Mouse (Mus musculus) gastrocnemius, postnatal 4 days (tissue): Measurements from ENCODE around the gene Esrp2. TPM values are rescaled to one million over a fixed set of nuclear protein-coding genes. Genes with fewer than 3 reads are reported as not detected.
A peak's percentile ranks its signal among the peaks of the same experiment; 100 is the strongest.

Experiments used
- DNase-seq, 2 experiments: peaks; one replicate each; pipeline ENCODE4 v3.0.0; 2021 to 2022; ENCODE audit warnings: low spot score in 2 of 2, mixed read lengths in 2 of 2
- total RNA-seq, 2 experiments: library from RNA; stranded (reverse); gene quantifications; 2 replicates each; pipeline ENCODE4 v1.2.3; 2021

The Esrp2 gene
- total RNA-seq, 2 experiments from 2014 or later = 0.18 TPM; not detected in 1

DNA sequence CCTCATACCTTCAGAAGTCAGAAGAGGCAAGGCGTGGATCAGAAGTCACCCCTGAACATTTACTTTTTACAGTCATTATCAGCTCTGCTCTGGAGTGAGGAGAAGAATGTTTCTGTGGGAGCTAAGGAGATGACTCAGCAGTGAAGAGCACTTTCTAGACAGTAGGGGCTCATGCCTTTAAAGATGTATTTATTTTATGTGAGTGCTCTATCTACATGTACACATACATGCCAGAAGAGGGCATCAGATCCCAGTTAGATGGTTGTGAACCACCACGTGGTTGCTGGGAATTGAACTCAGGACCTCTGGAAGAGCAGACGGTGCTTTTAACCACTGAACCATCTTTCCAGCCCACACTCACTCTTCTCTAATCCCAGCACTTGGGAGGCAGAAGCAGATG lies 9.7 kb downstream of the Esrp2 start:
- no peak for DNase-seq

DNA sequence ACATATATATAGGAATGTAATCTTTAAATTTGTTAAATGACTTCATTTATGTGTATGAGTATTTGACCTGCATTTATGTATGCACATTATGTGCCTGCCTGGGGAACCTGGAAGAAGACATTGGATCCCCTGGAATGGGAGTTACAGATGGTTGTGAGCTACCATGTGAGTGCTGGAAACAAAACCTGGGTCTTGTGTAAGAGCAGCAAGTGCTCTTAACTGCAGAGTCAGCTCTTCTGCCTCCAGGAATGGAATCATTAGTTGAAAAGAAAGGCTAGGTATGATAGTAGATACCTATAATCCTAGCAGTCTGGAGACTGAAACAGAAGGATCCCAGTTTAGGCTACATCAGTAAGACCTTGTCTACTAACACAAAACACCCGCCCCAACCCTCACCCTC lies 10.7 kb downstream of the Esrp2 start:
- no peak for DNase-seq

DNA sequence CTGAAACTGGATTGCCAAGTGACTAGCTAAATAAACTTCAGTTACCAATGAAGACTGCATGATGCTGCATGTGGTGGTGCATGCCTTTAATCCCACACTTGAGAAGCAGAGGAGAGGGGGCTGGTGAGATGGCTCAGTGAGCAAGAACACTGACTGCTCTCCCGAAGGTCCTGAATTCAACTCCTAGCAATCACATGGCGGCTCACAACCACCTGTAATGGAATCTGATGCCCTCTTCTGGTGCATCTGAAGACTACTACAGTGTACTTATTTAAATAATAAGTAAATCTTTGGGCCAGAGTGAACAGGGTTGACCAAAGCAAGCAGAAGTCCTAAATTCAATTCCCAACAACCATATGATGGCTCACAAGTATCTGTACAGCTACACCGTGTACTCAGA lies 13.3 kb downstream of the Esrp2 start:
- DNase-seq = no peak

DNA sequence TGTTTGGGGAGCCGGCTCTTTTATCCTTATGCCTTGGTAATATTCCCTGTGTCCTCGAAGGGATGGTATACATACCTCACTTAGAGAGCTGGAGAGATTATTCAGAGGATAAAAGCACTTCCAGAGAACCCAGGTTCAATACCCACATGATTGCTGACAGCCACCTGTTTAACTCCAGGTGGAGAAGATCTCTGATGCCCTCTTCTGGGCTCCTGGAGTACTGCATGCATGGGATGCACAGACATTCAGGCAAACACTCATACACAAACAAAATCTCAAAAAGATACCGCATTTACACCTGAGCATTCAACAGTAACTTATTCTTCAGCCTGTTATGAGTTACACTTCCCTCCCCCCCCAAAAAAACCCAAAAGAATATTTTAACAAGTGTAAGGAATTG lies 20.9 kb downstream of the Esrp2 start:
- DNase-seq = no peak

DNA sequence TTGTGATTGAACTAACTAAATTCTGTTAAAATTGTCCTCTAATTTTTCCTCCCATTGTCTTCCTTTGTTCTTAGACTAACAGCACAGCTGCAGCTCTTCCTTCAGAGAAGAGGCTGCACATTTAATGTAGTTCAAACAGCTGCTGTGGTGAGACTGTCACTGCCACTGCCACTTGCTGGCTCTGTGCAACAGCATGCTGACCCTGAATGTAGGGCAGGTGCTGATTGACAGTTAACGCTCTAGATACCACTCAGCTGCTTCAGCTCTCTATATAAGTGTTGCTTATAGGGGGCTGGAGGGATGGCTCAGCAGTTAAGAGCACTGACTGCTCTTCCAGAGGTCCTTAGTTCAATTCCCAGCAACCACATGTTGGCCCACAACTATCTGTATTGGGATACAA lies 24.3 kb downstream of the Esrp2 start:
- DNase-seq = no peak

DNA sequence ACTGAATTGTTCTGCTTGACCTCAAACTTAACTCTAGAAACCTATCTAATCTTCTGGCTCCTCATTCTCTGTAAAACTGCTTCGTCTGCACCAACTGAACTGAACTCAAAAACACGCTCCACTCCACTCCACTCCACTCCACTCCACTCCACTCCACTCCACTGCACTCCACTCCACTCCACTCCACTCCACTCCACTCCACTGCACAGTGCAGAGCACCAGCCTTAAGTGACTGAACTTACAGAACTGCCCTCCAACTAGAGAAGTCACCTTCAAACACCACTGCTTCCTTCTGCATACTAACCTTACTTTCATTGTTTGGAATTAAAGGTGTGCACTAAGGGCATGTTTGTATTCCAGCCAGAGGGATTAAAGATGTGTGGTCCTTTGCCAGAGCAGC lies 24.7 kb downstream of the Esrp2 start:
- DNase-seq = no peak

DNA sequence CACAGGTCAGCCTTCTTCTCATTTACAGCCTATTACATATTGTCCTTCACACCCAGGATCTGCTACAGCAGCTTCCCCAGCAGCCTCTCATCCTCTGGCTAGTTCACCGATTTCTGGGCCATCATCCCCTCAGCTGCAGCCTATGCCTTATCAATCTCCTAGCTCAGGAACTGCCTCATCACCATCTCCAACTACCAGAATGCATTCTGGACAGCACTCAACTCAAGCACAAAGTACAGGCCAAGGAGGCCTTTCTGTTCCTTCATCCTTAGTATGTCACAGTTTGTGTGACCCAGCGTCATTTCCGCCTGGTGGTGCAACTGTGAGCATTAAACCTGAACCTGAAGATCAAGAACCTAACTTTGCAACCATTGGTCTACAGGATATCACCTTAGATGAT lies 28.0 kb downstream of the Esrp2 start:
- DNase-seq = peak; percentile 43 to 49

DNA sequence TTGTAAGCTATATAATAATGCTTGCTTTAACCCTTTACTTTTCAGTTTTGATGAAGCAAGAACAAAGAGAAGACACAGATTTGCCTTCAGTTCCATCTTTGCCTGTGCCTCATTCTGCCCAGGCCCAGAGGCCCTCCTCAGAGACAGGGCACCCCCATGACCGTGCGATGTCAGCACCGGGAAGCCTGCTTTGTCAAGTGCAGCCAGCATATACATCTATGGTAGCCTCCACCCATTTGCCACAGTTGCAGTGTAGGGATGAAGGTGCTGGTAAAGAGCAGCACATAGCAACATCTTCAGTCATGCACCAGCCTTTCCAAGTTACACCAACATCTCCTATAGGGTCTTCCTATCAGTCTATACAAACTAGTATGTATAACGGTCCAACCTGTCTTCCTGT lies 28.7 kb downstream of the Esrp2 start:
- DNase-seq = peak; percentile 41 to 50

DNA sequence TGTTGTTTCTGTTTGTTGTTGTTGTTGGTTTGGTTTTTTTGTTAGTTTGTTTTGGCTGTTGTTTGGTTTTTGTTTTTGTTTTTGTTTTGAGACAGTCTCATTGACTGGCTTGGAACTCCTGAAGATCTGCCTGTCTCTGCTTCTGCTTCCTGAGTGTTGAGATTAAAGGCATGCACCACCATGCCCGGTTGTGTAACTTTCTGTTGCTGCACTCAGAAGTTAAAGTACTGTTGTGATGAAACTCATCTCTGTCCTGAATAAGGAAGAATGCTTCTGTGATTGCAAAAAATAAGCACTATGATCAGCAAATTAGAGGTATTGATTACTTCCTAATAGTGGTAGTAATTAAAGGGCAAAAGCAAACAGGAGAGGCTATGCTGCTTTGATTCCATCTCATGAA lies 30.6 kb downstream of the Esrp2 start:
- DNase-seq = no peak

DNA sequence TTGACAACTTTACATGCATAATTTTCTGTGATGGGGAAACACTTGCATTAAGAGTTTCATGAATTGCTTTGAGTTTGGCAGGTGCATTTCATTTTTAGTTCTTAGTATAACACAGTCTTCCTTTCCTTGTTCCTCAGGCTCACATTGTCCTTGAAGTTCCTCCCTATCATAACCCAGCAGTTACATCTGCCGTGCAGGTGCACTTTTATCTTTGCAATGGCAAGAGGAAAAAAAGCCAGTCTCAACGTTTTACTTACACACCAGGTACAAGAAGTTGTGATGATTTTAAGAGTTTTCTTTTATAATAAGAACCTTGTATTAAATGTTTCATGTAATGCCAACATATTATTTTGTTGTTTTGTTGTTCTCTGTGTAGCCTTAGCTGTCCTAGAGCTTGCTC lies 32.9 kb downstream of the Esrp2 start:
- DNase-seq = no peak

DNA sequence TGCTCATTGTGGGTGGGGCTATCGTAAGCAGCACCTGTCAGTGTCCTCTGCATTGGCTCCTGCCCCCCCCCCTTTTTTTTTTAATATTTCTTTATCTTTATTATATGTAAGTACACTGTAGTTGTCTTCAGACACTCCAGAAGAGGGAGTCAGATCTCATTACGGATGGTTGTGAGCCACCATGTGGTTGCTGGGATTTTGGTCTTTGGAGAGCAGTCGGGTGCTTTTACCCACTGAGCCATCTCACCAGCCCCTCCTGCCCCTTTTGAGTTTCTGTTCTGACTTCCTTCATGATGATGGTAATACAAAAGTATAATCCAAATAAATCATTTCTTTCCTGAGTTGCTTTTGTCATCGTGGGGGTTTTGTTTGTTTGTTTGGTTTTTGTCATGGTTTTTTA lies 34.5 kb downstream of the Esrp2 start:
- no peak for DNase-seq

Other genes starting within 250 kb of the Esrp2 start
- 1 to 10 TPM in 1 of 2 experiments, under 1 TPM in 1; 0.49 to 1.4 TPM for gene Nrn1l, start 243.4 kb downstream of the Esrp2 start, total RNA-seq
- gene Pskh1, start 236.5 kb downstream of the Esrp2 start, total RNA-seq = 10 to 100 TPM; 24.7 to 25.0 TPM
- under 1 TPM in 1 of 2 experiments, not detected in 1; 0.44 TPM for gene Ctrl, start 203.1 kb downstream of the Esrp2 start, total RNA-seq
- 10 to 100 TPM; 26.8 to 29.8 TPM for gene Psmb10, start 198.5 kb downstream of the Esrp2 start, total RNA-seq
- 1 to 10 TPM; 1.5 to 1.7 TPM for gene Lcat, start 193.6 kb downstream of the Esrp2 start, total RNA-seq
- 10 to 100 TPM; 30.7 to 40.6 TPM for gene Slc12a4, start 170.9 kb downstream of the Esrp2 start, total RNA-seq
- not detected for gene Dpep3, start 157.5 kb downstream of the Esrp2 start, total RNA-seq
- gene Dus2, start 145.6 kb downstream of the Esrp2 start, total RNA-seq = 10 to 100 TPM; 12.4 to 13.2 TPM
- not detected for gene Dpep2nb, start 131.0 kb downstream of the Esrp2 start, total RNA-seq
- 10 to 100 TPM; 10.8 to 11.7 TPM for gene Ddx28, start 125.1 kb downstream of the Esrp2 start, total RNA-seq
- gene Nfatc3, start 78.1 kb downstream of the Esrp2 start, total RNA-seq = 10 to 100 TPM; 37.1 to 40.6 TPM
- 1 to 10 TPM; 8.6 to 8.9 TPM for gene Pla2g15, start 13.4 kb upstream of the Esrp2 start, total RNA-seq
- gene Slc7a6, start 31.9 kb upstream of the Esrp2 start, total RNA-seq = 10 to 100 TPM; 10.5 to 11.5 TPM
- gene Slc7a6os, start 74.0 kb upstream of the Esrp2 start, total RNA-seq = 10 to 100 TPM; 16.3 to 21.2 TPM
- 10 to 100 TPM; 24.9 to 26.5 TPM for gene Prmt7, start 74.0 kb upstream of the Esrp2 start, total RNA-seq
- gene Smpd3, start 201.0 kb upstream of the Esrp2 start, total RNA-seq = 1 to 10 TPM; 1.3 to 2.0 TPM